Mouse (Mus musculus): ENCODE measurements at regions not wholly inside any gene's neighbourhood (a gene's known extent, or its start where the extent isn't known, plus 50 kb on each side); places are given as distances from the start of the nearest gene placed in this dataset.

DNA sequence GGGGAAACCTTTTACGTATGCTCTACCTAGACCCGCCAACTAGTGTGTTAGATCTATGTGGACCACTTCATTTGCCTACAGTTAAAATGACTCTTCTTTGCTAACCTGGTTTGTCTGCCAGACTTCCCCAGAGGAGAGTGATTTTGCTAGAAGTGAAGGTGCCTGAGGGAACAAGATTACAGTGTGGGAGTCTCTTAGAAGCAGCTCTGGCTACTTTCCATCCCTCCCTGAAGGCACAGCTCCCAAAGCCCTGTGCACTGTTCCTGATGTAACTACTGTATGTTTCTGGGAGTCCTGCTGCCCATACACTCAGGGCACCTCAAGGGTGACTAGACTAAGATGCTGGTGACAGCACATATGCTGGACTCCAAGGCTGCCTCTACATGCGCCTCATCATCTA, 144.5 kb upstream of the Tnp1 start:
- no peak for ATAC-seq (ENCODE audit: poor library complexity, severe bottlenecking)

- ATAC-seq (ENCODE audit: poor library complexity, severe bottlenecking) = no peak
These were observed 143.8 kb upstream of the Tnp1 start for GRCm38 (mm10) chr1:73159405-73159976.

DNA sequence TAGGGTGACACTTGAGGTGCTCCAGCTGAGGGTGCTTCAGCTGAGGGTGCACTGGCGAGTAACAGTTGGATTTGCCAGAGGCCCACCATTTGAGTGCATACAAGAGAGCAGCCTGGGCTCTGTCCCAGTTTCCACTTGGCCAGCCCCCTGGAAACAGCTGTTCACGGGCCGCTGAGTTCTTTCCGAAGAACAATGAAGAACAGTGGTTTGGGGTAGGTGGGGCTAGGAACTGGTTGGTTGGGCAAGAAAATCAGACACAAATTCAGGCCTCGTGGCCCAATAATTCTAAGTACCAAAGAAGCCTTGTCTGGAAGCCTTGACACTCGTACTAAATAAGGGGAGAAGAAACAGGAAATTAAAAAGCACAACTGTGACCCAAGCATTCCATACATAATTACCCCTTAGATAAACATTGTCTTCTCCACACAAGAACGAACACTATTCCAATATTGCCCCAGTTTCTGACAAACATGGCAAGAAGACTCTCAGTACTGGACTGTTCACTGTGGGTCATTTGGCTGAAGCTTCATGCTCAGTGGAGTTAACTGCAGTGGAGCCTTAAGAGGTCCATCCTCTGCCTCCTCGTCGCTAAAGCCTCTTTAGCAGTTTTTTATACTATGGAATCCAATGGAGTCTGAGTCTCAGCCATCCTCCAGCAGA, 137.9 kb upstream of the Tnp1 start:
- no peak for ATAC-seq (ENCODE audit: poor library complexity, severe bottlenecking)

DNA sequence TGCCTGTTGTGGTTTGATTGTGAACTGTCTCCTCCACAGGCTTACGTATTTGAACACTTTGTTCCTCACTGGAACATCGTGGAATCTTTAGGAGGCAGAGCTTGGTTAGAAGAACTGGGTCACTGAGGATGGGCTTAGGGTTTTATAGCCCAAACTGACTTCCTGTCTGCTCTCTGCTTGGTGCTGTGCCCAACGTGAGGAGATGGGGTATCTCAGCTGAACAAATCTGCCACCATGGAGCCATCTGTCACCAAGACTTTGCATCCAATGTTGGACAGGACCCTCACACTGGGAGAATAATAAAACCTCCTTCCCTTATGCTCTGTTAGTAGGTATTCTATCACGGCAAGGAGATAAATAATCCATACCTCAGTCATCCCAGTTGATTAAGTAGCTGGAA, 134.2 kb upstream of the Tnp1 start:
- no peak for ATAC-seq (ENCODE audit: poor library complexity, severe bottlenecking)

DNA sequence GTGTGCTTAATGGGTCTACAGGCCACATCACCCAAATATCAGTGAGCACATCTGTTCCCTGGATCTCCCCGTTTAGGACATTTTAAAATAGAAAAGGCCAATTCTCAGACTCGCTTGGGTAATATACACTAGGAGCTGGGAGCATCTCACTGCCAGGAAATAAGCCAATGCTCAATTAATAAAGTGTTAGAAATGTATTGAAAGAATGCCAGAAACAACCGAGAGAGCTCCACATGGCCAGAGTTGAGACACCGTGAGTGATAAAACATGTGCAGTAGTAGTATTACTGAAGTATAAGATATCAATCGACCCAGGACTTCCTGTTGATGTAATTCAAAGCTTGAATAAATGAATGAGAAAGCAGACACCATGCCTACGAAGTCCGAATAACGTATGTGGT, 127.1 kb upstream of the Tnp1 start:
- no peak for ATAC-seq (ENCODE audit: poor library complexity, severe bottlenecking)

- no peak for ATAC-seq (ENCODE audit: poor library complexity, severe bottlenecking)
These were observed 125.0 kb upstream of the Tnp1 start for GRCm38 (mm10) chr1:73140557-73141345.

GRCm38 (mm10) chr1:73130215-73130861, 114.6 kb upstream of the Tnp1 start:
- no peak for ATAC-seq (ENCODE audit: poor library complexity, severe bottlenecking)

GRCm38 (mm10) chr1:73123012-73123411, 107.3 kb upstream of the Tnp1 start:
- ATAC-seq (ENCODE audit: poor library complexity, severe bottlenecking) = no peak

DNA sequence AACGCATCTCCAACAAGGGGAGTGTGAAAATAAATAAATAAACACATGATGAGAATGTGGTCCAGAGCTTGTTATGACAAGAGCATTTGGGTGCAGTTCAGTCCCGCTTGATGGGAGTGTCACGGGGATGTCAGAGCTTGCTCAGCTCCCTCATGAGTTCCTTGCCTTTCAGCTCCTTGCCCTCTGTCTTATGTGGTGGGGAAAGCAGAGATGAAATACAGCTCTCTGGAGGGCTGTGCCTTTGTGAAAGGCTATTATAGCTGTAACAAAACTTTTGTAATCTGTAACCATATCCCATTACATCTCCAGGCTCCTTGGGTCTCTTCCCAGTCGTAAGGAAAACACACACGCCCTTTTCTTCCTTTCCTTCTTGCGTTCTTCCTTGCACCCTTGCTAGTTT, 103.0 kb upstream of the Tnp1 start:
- no peak for ATAC-seq (ENCODE audit: poor library complexity, severe bottlenecking)

GRCm38 (mm10) chr1:73116526-73116925, 100.8 kb upstream of the Tnp1 start:
- ATAC-seq (ENCODE audit: poor library complexity, severe bottlenecking) = no peak

- no peak for ATAC-seq (ENCODE audit: poor library complexity, severe bottlenecking)
These were observed 100.1 kb upstream of the Tnp1 start for GRCm38 (mm10) chr1:73115854-73116253.

GRCm38 (mm10) chr1:73113137-73113536, 97.4 kb upstream of the Tnp1 start:
- ATAC-seq (ENCODE audit: poor library complexity, severe bottlenecking) = no peak

DNA sequence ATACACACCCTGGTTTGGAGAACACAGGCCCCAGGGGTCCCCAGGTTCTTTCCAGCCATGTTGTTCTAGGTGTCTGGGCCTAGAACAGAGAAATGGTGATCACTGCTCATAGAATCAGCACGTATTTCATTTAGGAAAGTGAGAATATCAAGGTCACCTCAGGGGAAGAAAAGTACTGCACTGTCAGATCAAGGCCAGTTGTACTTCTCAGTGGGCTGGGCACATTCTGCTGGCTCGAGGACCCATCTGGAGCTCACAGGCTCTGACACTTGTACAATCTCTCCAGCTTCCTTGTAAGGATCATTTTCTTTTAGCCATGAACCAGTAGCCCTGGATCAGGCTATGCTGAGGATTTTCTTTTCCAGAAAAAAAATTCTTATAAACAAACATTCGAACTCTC, 97.0 kb upstream of the Tnp1 start:
- ATAC-seq (ENCODE audit: poor library complexity, severe bottlenecking) = no peak

DNA sequence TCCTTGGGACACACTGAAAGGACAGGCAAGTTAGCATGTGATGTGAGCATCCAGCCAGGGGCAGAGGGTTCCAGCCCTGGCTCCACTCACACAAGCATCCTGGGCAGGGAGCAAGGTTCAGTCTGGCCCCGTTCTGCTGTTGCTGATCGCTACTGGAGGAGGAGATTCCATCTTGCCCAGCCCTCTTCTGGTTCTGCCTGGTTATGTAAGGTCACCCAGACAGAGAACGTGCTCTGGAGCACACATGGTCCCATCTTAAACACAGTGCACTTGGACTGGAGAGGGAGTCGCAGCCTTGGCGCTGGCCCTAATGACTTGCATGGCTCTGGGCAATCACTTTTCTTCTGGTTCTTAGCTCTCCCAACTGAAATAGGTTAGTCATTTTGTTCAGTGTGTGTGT, 96.2 kb upstream of the Tnp1 start:
- ATAC-seq (ENCODE audit: poor library complexity, severe bottlenecking) = no peak

DNA sequence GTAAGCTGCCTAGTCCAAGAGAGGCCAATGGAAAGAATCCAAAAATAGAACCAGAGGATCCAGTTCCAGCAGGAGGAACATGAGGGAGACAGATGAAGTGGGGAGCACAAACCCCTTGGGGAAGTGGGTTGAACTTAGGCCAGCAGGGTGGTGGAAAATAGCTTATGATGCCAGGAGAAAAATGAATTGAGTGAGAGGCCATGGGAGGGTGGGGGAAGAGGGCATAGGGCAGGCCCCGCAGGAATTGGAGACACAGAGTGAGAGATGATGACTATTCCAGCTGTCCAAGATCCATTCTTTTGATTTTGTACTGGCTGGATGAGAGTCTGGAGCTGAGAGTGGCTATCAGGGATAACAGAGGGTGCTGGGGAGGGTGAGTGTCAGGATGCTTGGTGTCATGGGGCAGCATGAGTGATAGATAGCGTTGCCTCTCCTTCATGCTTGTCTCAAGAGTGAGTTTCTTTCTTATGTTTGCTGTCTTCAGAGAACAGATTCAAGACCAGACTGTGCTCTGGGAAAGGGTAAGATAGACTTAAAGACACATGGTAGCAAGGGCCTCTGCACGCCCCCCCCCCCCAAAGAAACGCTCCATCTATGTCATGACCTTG, 90.3 kb upstream of the Tnp1 start:
- no peak for ATAC-seq (ENCODE audit: poor library complexity, severe bottlenecking)

DNA sequence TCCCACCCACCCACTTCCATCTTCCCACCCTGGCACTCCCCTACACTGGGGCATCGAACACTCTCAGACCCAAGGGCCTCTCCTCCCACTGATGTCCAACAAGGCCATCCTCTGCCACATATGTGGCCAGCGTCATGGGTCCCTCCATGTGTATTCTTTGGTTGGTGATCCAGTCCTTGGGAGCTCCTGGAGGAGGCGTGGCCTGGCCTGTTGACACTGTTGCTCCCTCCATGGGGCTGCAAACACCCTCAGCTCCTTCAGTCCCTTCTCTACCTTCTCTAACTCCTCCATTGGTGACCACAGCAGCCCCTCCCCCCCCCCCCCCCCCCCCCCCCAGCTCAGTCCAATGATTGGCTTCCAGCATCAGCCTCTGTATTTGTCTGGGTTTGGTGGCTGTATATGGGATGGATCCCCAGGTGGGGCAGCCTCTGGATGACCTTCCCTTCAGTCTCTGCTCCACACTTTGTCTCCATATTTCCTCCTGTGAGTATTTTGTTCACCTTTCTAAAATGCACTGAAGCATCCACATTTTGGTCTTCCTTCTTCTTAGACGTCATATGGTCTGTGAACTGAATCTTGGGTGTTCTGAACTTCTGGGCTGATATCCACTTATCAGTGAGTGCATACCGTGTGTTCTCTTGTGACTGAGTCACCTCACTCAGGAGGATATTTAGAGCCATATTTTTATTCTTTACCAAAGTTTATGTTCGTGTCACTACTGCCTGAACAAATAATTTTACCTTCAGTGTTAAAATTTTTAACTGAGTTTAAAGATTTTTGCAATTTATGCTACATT, 82.1 kb upstream of the Tnp1 start:
- no peak for ATAC-seq (ENCODE audit: poor library complexity, severe bottlenecking)

- no peak for ATAC-seq (ENCODE audit: poor library complexity, severe bottlenecking)
These were observed 73.9 kb upstream of the Tnp1 start for GRCm38 (mm10) chr1:73089636-73090035.

DNA sequence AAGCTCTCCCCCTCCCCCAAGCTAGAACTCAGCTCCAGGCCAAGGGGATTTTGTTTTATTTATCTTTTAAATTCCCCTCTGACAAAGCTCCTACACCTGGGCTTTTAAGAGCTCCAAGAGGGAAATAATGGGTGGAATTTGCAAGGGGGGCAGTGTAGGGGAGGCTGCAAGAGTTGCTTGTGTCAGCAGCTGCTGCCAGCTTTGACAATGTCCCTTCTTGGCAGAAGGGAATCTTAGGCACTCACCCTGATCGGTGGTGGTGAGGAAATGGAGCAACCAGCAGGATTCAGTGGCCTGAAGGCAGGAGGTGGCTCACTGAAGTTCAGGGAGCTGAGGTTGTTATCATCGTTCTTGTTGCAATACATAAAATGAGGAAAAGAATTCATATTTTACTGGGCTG, 72.8 kb upstream of the Tnp1 start:
- no peak for ATAC-seq (ENCODE audit: poor library complexity, severe bottlenecking)

DNA sequence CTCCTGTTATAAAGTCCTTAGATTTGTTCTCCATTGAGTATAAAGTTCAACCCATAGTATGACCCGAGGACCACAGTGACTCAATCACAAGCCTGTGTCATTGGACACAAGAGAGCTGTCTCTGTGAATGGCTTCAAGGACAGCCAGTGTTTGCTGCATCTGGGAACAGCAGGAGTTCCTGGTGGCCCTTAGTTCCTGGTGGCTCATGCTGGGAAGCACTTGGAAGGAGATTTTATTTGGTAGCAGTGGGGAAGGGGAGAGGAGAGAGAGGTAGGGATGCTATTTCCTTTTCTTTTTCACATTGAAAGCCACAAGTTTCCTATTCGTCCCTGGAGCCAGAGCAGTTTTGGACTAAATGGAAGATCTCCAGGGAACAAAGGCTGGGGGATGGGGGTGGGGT, 69.2 kb upstream of the Tnp1 start:
- ATAC-seq (ENCODE audit: poor library complexity, severe bottlenecking) = no peak

DNA sequence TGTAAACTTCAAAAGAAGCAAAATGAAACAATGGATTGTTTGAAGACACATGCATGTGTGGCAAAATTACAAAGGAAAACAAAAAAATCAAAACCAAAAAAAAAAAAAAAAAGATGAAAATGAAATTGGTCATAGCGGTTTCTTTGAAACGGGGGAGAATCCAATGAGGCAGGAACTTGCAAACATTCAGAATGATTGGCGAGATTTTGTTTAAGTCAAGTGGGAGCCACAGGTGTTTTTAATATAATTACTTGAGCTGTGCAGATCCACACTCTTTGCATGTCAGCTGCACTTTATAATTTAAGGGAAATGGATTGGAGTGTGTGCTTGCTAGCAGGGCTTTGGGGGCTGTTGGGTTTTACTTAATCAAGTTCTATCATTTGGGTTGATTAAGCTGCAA, 67.7 kb upstream of the Tnp1 start:
- no peak for ATAC-seq (ENCODE audit: poor library complexity, severe bottlenecking)

DNA sequence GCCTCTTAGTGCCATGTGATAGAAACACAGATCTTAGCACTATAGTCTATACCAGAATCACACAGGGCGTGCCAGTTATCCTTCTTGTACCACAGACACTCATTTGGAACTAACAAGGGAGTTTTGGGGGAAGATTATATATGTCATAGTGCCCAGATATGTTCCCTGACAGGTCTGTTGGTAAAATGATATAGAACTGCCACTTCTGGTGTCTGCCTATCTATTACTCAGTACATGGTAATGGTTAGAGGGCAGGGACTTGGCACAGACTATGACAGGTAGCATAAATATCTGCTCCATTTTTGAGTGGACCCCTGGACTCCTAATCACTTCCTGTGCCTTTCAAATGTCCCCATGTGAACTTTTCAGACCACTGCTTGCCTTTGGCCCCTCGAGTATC, 63.8 kb upstream of the Tnp1 start:
- no peak for ATAC-seq (ENCODE audit: poor library complexity, severe bottlenecking)
